Mouse (Mus musculus): ENCODE data around the gene Ift88. TPM values are rescaled to one million over a fixed set of nuclear protein-coding genes. Genes with fewer than 3 reads are reported as not detected.

Ift88 gene
- polyA plus RNA-seq, 1 experiment = 0.50 TPM

- Histone ChIP-seq H3K27ac (ENCODE audit: insufficient read depth, low read length) (no peak overlapping the region), H3K4me1 (ENCODE audit: control insufficient read depth, insufficient read depth, insufficient read length) (no peaks in the 10 kb centered on the region), H3K36me3 (ENCODE audit: control insufficient read depth, insufficient read depth, low read length) (no peaks in the 10 kb centered on the region), H3K27me3 (ENCODE audit: control insufficient read depth, insufficient read depth, low read length) (no peaks in the 10 kb centered on the region), H3K4me3 (ENCODE audit: extremely low read depth, insufficient read depth, insufficient read length) (no peak overlapping the region)
- 80% methylated on average over 2 of the region's 2 CpGs for whole genome bisulfite sequencing
- no peak for DNase-seq (ENCODE audit: low read depth in 1 of 2, low spot score in 2 of 2)
- no peak for TF ChIP-seq POLR2A (IDR thresholded peaks at IDR 0.05; ENCODE audit: low read depth, low read length)
- TF ChIP-seq CTCF (IDR thresholded peaks at IDR 0.05; ENCODE audit: extremely low read depth, insufficient read depth, insufficient read length, insufficient replicate concordance) = no peak
These were observed 51.2 kb downstream of the Ift88 start for GRCm38 (mm10) chr14:57475057-57475456.

- Histone ChIP-seq H3K27me3 (ENCODE audit: control insufficient read depth, insufficient read depth, low read length) (no peaks in the 10 kb centered on the region), H3K27ac (ENCODE audit: insufficient read depth, low read length) (no peak overlapping the region), H3K4me3 (ENCODE audit: extremely low read depth, insufficient read depth, insufficient read length) (no peak overlapping the region), H3K4me1 (ENCODE audit: control insufficient read depth, insufficient read depth, insufficient read length) (no peaks in the 10 kb centered on the region), H3K36me3 (ENCODE audit: control insufficient read depth, insufficient read depth, low read length) (no peaks in the 10 kb centered on the region)
- DNase-seq (ENCODE audit: low read depth in 1 of 2, low spot score in 2 of 2) = no peak
- no peak for TF ChIP-seq CTCF (IDR thresholded peaks at IDR 0.05; ENCODE audit: extremely low read depth, insufficient read depth, insufficient read length, insufficient replicate concordance)
- TF ChIP-seq POLR2A (IDR thresholded peaks at IDR 0.05; ENCODE audit: low read depth, low read length) = no peak
- 94% methylated on average over 2 of the region's 2 CpGs for WGBS
These were observed 58.4 kb downstream of the Ift88 start for GRCm38 (mm10) chr14:57482262-57482661.

- H3K27ac ChIP-seq (ENCODE audit: insufficient read depth, low read length) = no peak overlapping the region
- 82% methylated on average over 6 of the region's 6 CpGs for WGBS
- H3K4me3 ChIP-seq (ENCODE audit: extremely low read depth, insufficient read depth, insufficient read length) = no peak overlapping the region
- H3K27me3 ChIP-seq (ENCODE audit: control insufficient read depth, insufficient read depth, low read length) = no peaks in the 10 kb centered on the region
- no peak for TF ChIP-seq POLR2A (IDR thresholded peaks at IDR 0.05; ENCODE audit: low read depth, low read length)
- no peak for TF ChIP-seq CTCF (IDR thresholded peaks at IDR 0.05; ENCODE audit: extremely low read depth, insufficient read depth, insufficient read length, insufficient replicate concordance)
- no peaks in the 10 kb centered on the region for H3K4me1 ChIP-seq (ENCODE audit: control insufficient read depth, insufficient read depth, insufficient read length)
- no peaks in the 10 kb centered on the region for H3K36me3 ChIP-seq (ENCODE audit: control insufficient read depth, insufficient read depth, low read length)
- DNase-seq (ENCODE audit: low read depth in 1 of 2, low spot score in 2 of 2) = no peak
These were observed 60.3 kb downstream of the Ift88 start for GRCm38 (mm10) chr14:57484183-57484582.

GRCm38 (mm10) chr14:57489696-57490095 is 65.8 kb downstream of the Ift88 start:
- H3K36me3 ChIP-seq (ENCODE audit: control insufficient read depth, insufficient read depth, low read length) = no peaks in the 10 kb centered on the region
- no peak overlapping the region for H3K4me3 ChIP-seq (ENCODE audit: extremely low read depth, insufficient read depth, insufficient read length)
- DNase-seq (ENCODE audit: low read depth in 1 of 2, low spot score in 2 of 2) = no peak
- no peaks in the 10 kb centered on the region for H3K27me3 ChIP-seq (ENCODE audit: control insufficient read depth, insufficient read depth, low read length)
- 97% methylated on average over 3 of the region's 3 CpGs for WGBS
- no peak for TF ChIP-seq POLR2A (IDR thresholded peaks at IDR 0.05; ENCODE audit: low read depth, low read length)
- no peak for TF ChIP-seq CTCF (IDR thresholded peaks at IDR 0.05; ENCODE audit: extremely low read depth, insufficient read depth, insufficient read length, insufficient replicate concordance)
- no peak overlapping the region for H3K27ac ChIP-seq (ENCODE audit: insufficient read depth, low read length)
- H3K4me1 ChIP-seq (ENCODE audit: control insufficient read depth, insufficient read depth, insufficient read length) = no peaks in the 10 kb centered on the region

GRCm38 (mm10) chr14:57493840-57494239 is 70.0 kb downstream of the Ift88 start:
- H3K27ac ChIP-seq (ENCODE audit: insufficient read depth, low read length) = no peak overlapping the region
- 93% methylated on average over 2 of the region's 2 CpGs for WGBS
- no peak for TF ChIP-seq POLR2A (IDR thresholded peaks at IDR 0.05; ENCODE audit: low read depth, low read length)
- no peak for TF ChIP-seq CTCF (IDR thresholded peaks at IDR 0.05; ENCODE audit: extremely low read depth, insufficient read depth, insufficient read length, insufficient replicate concordance)

GRCm38 (mm10) chr14:57503729-57504128 is 79.9 kb downstream of the Ift88 start:
- no peak overlapping the region for H3K4me3 ChIP-seq (ENCODE audit: extremely low read depth, insufficient read depth, insufficient read length)
- H3K4me1 ChIP-seq (ENCODE audit: control insufficient read depth, insufficient read depth, insufficient read length) = no peaks in the 10 kb centered on the region
- no peaks in the 10 kb centered on the region for H3K36me3 ChIP-seq (ENCODE audit: control insufficient read depth, insufficient read depth, low read length)
- TF ChIP-seq CTCF (IDR thresholded peaks at IDR 0.05; ENCODE audit: extremely low read depth, insufficient read depth, insufficient read length, insufficient replicate concordance) = no peak
- H3K27me3 ChIP-seq (ENCODE audit: control insufficient read depth, insufficient read depth, low read length) = no peaks in the 10 kb centered on the region
- 94% methylated on average over 6 of the region's 6 CpGs for WGBS
- no peak for DNase-seq (ENCODE audit: low read depth in 1 of 2, low spot score in 2 of 2)
- no peak overlapping the region for H3K27ac ChIP-seq (ENCODE audit: insufficient read depth, low read length)

More at GRCm38 (mm10) chr14:57493840-57494239, 70.0 kb downstream of the Ift88 start:
- Histone ChIP-seq H3K4me1 (ENCODE audit: control insufficient read depth, insufficient read depth, insufficient read length) (no peaks in the 10 kb centered on the region), H3K36me3 (ENCODE audit: control insufficient read depth, insufficient read depth, low read length) (no peaks in the 10 kb centered on the region), H3K4me3 (ENCODE audit: extremely low read depth, insufficient read depth, insufficient read length) (no peak overlapping the region), H3K27me3 (ENCODE audit: control insufficient read depth, insufficient read depth, low read length) (no peaks in the 10 kb centered on the region)
- no peak for DNase-seq (ENCODE audit: low read depth in 1 of 2, low spot score in 2 of 2)

- TF ChIP-seq POLR2A (IDR thresholded peaks at IDR 0.05; ENCODE audit: low read depth, low read length) = no peak
- Histone ChIP-seq H3K27me3 (ENCODE audit: control insufficient read depth, insufficient read depth, low read length) (no peaks in the 10 kb centered on the region), H3K4me1 (ENCODE audit: control insufficient read depth, insufficient read depth, insufficient read length) (no peaks in the 10 kb centered on the region), H3K36me3 (ENCODE audit: control insufficient read depth, insufficient read depth, low read length) (no peaks in the 10 kb centered on the region), H3K27ac (ENCODE audit: insufficient read depth, low read length) (no peak overlapping the region), H3K4me3 (ENCODE audit: extremely low read depth, insufficient read depth, insufficient read length) (no peak overlapping the region)
- DNase-seq (ENCODE audit: low read depth in 1 of 2, low spot score in 2 of 2) = no peak
- WGBS = 83% methylated on average over 6 of the region's 6 CpGs
These were observed 85.7 kb downstream of the Ift88 start for GRCm38 (mm10) chr14:57509554-57509953.
